Mouse (Mus musculus) liver, embryonic 14.5 days (tissue): ENCODE results near the gene Aqp6.

Experiments used
- CTCF ChIP-seq: IDR thresholded peaks from 2 replicates; pipeline ENCODE4 v1.5.1; 2016; ENCODE audit warnings: antibody characterized with exemption, low read depth, control low read depth
- EP300 ChIP-seq: IDR thresholded peaks from 2 replicates; pipeline ENCODE4 v1.6.1; 2016; ENCODE audit warnings: antibody characterized with exemption, low read depth

- TF ChIP-seq CTCF: no peak
- TF ChIP-seq EP300: no peak
Measured at GRCm38 (mm10) chr15:99601823-99602120, 572 bp downstream of the Aqp6 start.
